Mouse (Mus musculus): ENCODE results near the gene Stac3. TPM values are rescaled to one million over a fixed set of nuclear protein-coding genes. Genes with fewer than 3 reads are reported as not detected.

Gene Stac3
- polyA plus RNA-seq, 1 experiment from 2014 or later: 0.59 TPM

DNA sequence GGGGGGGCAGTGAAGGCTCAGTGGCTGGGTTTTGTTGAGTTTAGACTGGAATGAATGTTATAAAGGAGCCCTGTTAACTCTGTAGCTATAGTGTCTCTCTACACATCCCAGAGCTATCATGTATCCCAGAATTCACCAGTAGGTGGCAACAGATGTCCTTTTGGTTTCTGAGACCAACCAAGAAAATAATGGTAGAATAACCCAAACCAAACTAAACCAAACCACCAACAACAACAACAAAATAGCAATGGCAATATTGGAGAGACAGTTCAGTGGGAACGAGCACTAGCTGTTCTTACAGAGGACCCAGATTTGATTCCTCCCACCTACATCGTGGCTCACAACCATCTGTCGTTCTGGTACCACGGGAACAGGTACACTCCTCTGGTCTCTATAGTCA lies 22.4 kb upstream of the Stac3 start:
- H3K27me3 ChIP-seq (ENCODE audit: control insufficient read depth, insufficient read depth, low read depth, low read length): no peaks in the 10 kb centered on the region
- no peak for ATAC-seq (ENCODE audit: low read depth)
- WGBS (ENCODE audit: insufficient replicate concordance): 84% methylated on average over 4 of the region's 4 CpGs
- no peak overlapping the region for H3K4me3 ChIP-seq (ENCODE audit: low read depth, low read length)
- no peaks in the 10 kb centered on the region for H3K4me1 ChIP-seq (ENCODE audit: control insufficient read depth, low read depth, low read length)
- H3K27ac ChIP-seq (ENCODE audit: low read length): no peak overlapping the region
- H3K9me3 ChIP-seq (replicated peaks; ENCODE audit: control insufficient read depth, low read length): no peaks in the 10 kb centered on the region
- no peak overlapping the region for H3K4me2 ChIP-seq (ENCODE audit: low read depth, low read length)
- H3K9ac ChIP-seq (ENCODE audit: low read depth, low read length): no peak overlapping the region
- H3K36me3 ChIP-seq (ENCODE audit: control insufficient read depth, insufficient read depth): peaks cover 4% of the 10 kb centered on the region

DNA sequence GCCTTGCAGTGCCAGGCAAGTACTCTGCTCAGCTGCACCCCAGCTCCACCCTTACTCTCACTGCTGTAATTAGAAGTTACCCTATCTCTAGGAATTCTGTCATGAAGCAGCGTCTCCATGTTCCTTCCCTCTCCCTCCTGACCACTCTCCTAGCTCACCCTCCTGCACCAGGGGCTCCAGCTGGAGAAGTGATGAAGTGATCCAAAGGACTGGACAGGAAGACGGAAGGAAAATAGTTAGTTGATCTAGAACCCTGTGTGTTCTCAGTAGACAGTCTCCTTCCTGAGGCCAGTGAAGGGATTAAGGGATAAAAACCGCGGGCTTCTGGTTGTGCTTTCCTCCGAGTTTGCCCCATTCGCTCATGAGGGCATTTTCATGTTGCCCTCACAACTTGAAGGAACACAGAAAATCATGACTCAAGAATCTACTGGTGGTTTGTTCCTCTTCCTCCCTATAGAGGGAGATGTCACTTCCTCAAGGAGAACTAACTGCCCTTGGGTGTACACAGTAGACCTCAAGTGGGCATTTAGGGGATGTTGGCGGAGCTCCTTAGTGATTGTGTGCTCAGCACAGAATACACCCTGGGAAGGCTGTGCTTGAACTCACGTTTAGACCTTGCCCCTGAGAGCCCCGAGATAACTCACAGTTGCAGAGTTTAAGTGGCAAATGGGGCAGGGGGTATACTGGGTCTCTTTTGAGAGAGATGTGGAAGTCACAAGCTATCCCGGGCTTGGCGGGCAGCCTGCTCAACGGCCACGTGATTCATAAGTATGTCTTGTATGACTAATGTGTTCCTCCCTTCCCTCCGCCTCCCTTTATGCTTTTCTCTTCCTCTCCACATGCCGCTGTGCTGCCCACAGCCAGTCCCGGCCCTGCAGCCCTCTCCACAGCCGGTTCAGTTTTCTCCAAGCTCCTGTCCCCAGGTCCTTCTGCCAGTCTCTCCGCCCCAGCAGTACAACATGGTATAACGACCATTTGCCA lies 20.4 kb upstream of the Stac3 start:
- Histone ChIP-seq H3K9me3 (replicated peaks; ENCODE audit: control insufficient read depth, low read length) (no peaks in the 10 kb centered on the region), H3K27me3 (ENCODE audit: control insufficient read depth, insufficient read depth, low read depth, low read length) (no peaks in the 10 kb centered on the region), H3K9ac (ENCODE audit: low read depth, low read length) (no peak overlapping the region), H3K36me3 (ENCODE audit: control insufficient read depth, insufficient read depth) (peaks cover 3% of the 10 kb centered on the region), H3K27ac (ENCODE audit: low read length) (peak overlapping the region; percentile 52; the same call in 1 of the 2 replicates), H3K4me3 (ENCODE audit: low read depth, low read length) (no peak overlapping the region), H3K4me2 (ENCODE audit: low read depth, low read length) (no peak overlapping the region), H3K4me1 (ENCODE audit: control insufficient read depth, low read depth, low read length) (no peaks in the 10 kb centered on the region)
- 60% methylated on average over 19 of the region's 19 CpGs for WGBS (ENCODE audit: insufficient replicate concordance)
- peak; percentile 30; the same call in 1 of the 2 replicates for ATAC-seq (ENCODE audit: low read depth)

- peaks cover 6% of the 10 kb centered on the region for H3K36me3 ChIP-seq (ENCODE audit: control insufficient read depth, insufficient read depth)
- H3K9me3 ChIP-seq (replicated peaks; ENCODE audit: control insufficient read depth, low read length): no peaks in the 10 kb centered on the region
- H3K4me1 ChIP-seq (ENCODE audit: control insufficient read depth, low read depth, low read length): no peaks in the 10 kb centered on the region
- H3K9ac ChIP-seq (ENCODE audit: low read depth, low read length): no peak overlapping the region
- no peak overlapping the region for H3K27ac ChIP-seq (ENCODE audit: low read length)
- no peaks in the 10 kb centered on the region for H3K27me3 ChIP-seq (ENCODE audit: control insufficient read depth, insufficient read depth, low read depth, low read length)
- 76% methylated on average over 10 of the region's 10 CpGs for WGBS (ENCODE audit: insufficient replicate concordance)
- no peak overlapping the region for H3K4me3 ChIP-seq (ENCODE audit: low read depth, low read length)
- ATAC-seq (ENCODE audit: low read depth): no peak
- H3K4me2 ChIP-seq (ENCODE audit: low read depth, low read length): no peak overlapping the region
Observed at GRCm38 (mm10) chr10:127485235-127485634, 16.3 kb upstream of the Stac3 start.

- no peak for ATAC-seq (ENCODE audit: low read depth)
- Histone ChIP-seq H3K36me3 (ENCODE audit: control insufficient read depth, insufficient read depth) (peaks cover 19% of the 10 kb centered on the region), H3K9ac (ENCODE audit: low read depth, low read length) (no peak overlapping the region), H3K4me3 (ENCODE audit: low read depth, low read length) (no peak overlapping the region), H3K4me1 (ENCODE audit: control insufficient read depth, low read depth, low read length) (no peaks in the 10 kb centered on the region), H3K27ac (ENCODE audit: low read length) (no peak overlapping the region), H3K4me2 (ENCODE audit: low read depth, low read length) (no peak overlapping the region), H3K27me3 (ENCODE audit: control insufficient read depth, insufficient read depth, low read depth, low read length) (no peaks in the 10 kb centered on the region), H3K9me3 (replicated peaks; ENCODE audit: control insufficient read depth, low read length) (no peaks in the 10 kb centered on the region)
- 66% methylated on average over 7 of the region's 7 CpGs for WGBS (ENCODE audit: insufficient replicate concordance)
Observed at GRCm38 (mm10) chr10:127488856-127489255, 12.6 kb upstream of the Stac3 start.

GRCm38 (mm10) chr10:127490160-127491127 lies 11.0 kb upstream of the Stac3 start:
- peaks cover 25% of the 10 kb centered on the region for H3K36me3 ChIP-seq (ENCODE audit: control insufficient read depth, insufficient read depth)
- no peak overlapping the region for H3K4me3 ChIP-seq (ENCODE audit: low read depth, low read length)
- H3K27me3 ChIP-seq (ENCODE audit: control insufficient read depth, insufficient read depth, low read depth, low read length): no peaks in the 10 kb centered on the region
- H3K4me1 ChIP-seq (ENCODE audit: control insufficient read depth, low read depth, low read length): no peaks in the 10 kb centered on the region
- H3K4me2 ChIP-seq (ENCODE audit: low read depth, low read length): no peak overlapping the region
- no peak overlapping the region for H3K27ac ChIP-seq (ENCODE audit: low read length)
- no peaks in the 10 kb centered on the region for H3K9me3 ChIP-seq (replicated peaks; ENCODE audit: control insufficient read depth, low read length)
- no peak overlapping the region for H3K9ac ChIP-seq (ENCODE audit: low read depth, low read length)
- 80% methylated on average over 18 of the region's 18 CpGs for WGBS (ENCODE audit: insufficient replicate concordance)
- no peak for ATAC-seq (ENCODE audit: low read depth)

GRCm38 (mm10) chr10:127491128-127491512 lies 10.4 kb upstream of the Stac3 start:
- Histone ChIP-seq H3K4me1 (ENCODE audit: control insufficient read depth, low read depth, low read length) (no peaks in the 10 kb centered on the region), H3K9me3 (replicated peaks; ENCODE audit: control insufficient read depth, low read length) (no peaks in the 10 kb centered on the region), H3K27me3 (ENCODE audit: control insufficient read depth, insufficient read depth, low read depth, low read length) (no peaks in the 10 kb centered on the region), H3K27ac (ENCODE audit: low read length) (no peak overlapping the region), H3K4me2 (ENCODE audit: low read depth, low read length) (no peak overlapping the region), H3K36me3 (ENCODE audit: control insufficient read depth, insufficient read depth) (peaks cover 27% of the 10 kb centered on the region), H3K9ac (ENCODE audit: low read depth, low read length) (no peak overlapping the region), H3K4me3 (ENCODE audit: low read depth, low read length) (no peak overlapping the region)
- 86% methylated on average over 8 of the region's 8 CpGs for whole genome bisulfite sequencing (ENCODE audit: insufficient replicate concordance)
- ATAC-seq (ENCODE audit: low read depth): no peak

DNA sequence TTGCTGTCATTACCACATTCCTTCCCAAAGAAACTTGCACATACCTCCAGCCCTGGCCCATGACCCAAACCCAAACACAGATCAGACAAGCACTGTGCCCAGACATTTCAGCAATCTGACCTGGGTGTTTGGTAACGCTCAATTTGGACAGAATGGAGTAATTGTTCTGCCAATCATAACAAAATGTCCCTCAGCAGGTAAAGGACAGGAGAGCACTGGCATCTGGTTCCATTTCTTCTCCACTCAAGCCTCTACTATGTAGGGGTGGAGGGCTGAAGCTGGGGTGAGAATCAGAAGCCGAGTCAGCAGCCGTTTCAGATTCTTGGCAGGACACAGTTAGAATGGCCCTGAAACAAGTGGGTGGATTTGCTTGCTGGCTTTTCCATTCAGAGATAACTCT lies 9.4 kb upstream of the Stac3 start:
- peaks cover 33% of the 10 kb centered on the region for H3K36me3 ChIP-seq (ENCODE audit: control insufficient read depth, insufficient read depth)
- no peak overlapping the region for H3K4me3 ChIP-seq (ENCODE audit: low read depth, low read length)

DNA sequence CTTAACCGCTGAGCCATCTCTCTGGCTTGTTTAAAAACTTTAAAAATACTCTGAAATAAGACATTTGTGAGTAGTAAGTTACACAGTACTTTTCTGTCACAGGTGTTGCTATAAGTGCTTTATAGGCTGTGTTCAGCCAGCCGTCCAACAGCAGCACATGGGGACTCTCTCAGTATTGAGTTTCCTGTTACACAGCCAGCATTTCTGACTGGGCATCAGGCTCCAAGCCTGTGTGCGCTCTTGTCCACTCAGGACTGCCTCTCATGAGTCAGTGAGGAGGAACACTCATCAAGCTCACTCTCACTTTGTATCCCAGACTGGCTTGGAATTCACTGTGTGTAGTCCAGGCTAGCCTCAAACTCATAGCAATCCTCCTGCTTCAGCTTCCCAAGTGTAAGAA lies 5.3 kb upstream of the Stac3 start:
- no peaks in the 10 kb centered on the region for H3K4me1 ChIP-seq (ENCODE audit: control insufficient read depth, low read depth, low read length)
- H3K36me3 ChIP-seq (ENCODE audit: control insufficient read depth, insufficient read depth): peaks cover 36% of the 10 kb centered on the region
- WGBS (ENCODE audit: insufficient replicate concordance): 80% methylated on average over 3 of the region's 3 CpGs
- no peak for ATAC-seq (ENCODE audit: low read depth)
- no peaks in the 10 kb centered on the region for H3K27me3 ChIP-seq (ENCODE audit: control insufficient read depth, insufficient read depth, low read depth, low read length)
- no peak overlapping the region for H3K9ac ChIP-seq (ENCODE audit: low read depth, low read length)
- H3K4me3 ChIP-seq (ENCODE audit: low read depth, low read length): no peak overlapping the region
- no peak overlapping the region for H3K27ac ChIP-seq (ENCODE audit: low read length)
- H3K9me3 ChIP-seq (replicated peaks; ENCODE audit: control insufficient read depth, low read length): no peaks in the 10 kb centered on the region
- no peak overlapping the region for H3K4me2 ChIP-seq (ENCODE audit: low read depth, low read length)

More for the DNA sequence above, 9.4 kb upstream of the Stac3 start:
- Histone ChIP-seq H3K9me3 (replicated peaks; ENCODE audit: control insufficient read depth, low read length) (no peaks in the 10 kb centered on the region), H3K27ac (ENCODE audit: low read length) (no peak overlapping the region), H3K9ac (ENCODE audit: low read depth, low read length) (no peak overlapping the region), H3K4me2 (ENCODE audit: low read depth, low read length) (no peak overlapping the region), H3K27me3 (ENCODE audit: control insufficient read depth, insufficient read depth, low read depth, low read length) (no peaks in the 10 kb centered on the region), H3K4me1 (ENCODE audit: control insufficient read depth, low read depth, low read length) (no peaks in the 10 kb centered on the region)
- 81% methylated on average over 3 of the region's 3 CpGs for WGBS (ENCODE audit: insufficient replicate concordance)
- no peak for ATAC-seq (ENCODE audit: low read depth)

All from liver, embryonic 16.5 days (tissue).